Mouse (Mus musculus) frontal cortex, postnatal 36 days (tissue): ENCODE data around the gene Zyg11b.

Experiments
- DNase-seq, 2 experiments: peaks; one replicate each; pipeline ENCODE4 v3.0.0; 2022; ENCODE audit warnings: low spot score in 2 of 2

Zyg11b gene

GRCm38 (mm10) chr4:108196277-108196855 lies 104.5 kb downstream of the Zyg11b start:
- DNase-seq: no peak

- DNase-seq: no peak
These were observed 108.0 kb downstream of the Zyg11b start for GRCm38 (mm10) chr4:108192821-108193323.

- DNase-seq: no peak
These were observed 118.6 kb downstream of the Zyg11b start for GRCm38 (mm10) chr4:108182278-108182677.
